Mouse (Mus musculus): Measurements from ENCODE around the gene Trpc4ap. TPM values are rescaled to one million over a fixed set of nuclear protein-coding genes. Genes with fewer than 3 reads are reported as not detected.
"Not testable (repeated sequence)": the region's sequence is repeated elsewhere in the genome, so short reads cannot be mapped to it uniquely, and the experiment has no call there.

The Trpc4ap gene
- polyA plus RNA-seq, 1 experiment from 2014 or later = 138 TPM

DNA sequence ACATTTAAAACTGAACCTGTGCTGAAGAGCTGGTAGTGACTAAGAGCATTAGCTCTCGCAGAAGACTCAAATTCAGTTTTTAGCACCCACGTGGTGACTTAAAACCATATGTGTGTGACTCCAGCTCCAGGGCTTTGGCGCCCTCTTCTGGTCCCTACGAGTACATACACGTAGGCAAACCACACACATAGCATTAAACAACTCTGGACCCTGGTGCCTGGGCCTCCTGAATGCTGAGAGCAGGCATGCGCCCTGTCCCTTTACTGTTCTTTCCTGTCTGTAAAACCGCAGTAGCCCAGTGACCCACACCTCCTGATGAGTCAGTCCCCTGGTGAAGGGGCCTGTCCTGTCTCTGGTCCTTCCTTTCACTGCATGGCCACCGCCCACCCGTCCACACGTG lies 67.5 kb downstream of the Trpc4ap start:
- WGBS = 49% methylated on average over 10 of the region's 10 CpGs
- Histone ChIP-seq H3K27ac (no peak overlapping the region), H3K36me3 (no peaks in the 10 kb centered on the region), H3K4me2 (no peak overlapping the region), H3K9ac (no peak overlapping the region), H3K27me3 (peaks cover 51% of the 10 kb centered on the region), H3K4me3 (replicated peaks) (no peak overlapping the region), H3K9me3 (replicated peaks) (no peaks in the 10 kb centered on the region), H3K4me1 (peaks cover 19% of the 10 kb centered on the region)
- no peak for ATAC-seq (replicated peaks; ENCODE audit: low FRiP score)

DNA sequence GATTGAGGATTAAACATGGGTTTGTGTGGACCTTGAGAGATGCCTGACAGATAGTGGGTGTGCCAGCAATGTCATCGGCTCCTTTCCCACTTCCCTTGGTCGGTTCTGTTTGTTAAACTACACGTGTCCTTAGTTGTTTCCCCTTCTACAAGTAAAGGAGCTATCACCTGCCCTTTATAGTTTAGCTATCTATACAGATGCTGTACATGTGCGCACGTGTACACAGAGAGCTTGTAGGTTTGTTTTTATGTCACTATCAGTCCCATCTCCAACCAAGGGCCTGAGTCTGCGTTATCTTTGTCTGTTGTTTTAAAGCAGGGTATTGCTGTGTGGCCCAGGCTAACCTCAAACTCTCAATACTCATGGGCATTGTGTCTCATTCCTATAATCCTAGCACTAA lies 68.2 kb downstream of the Trpc4ap start:
- no peaks in the 10 kb centered on the region for H3K9me3 ChIP-seq (replicated peaks)
- 79% methylated on average over 6 of the region's 6 CpGs for WGBS
- no peak overlapping the region for H3K9ac ChIP-seq
- H3K27ac ChIP-seq = no peak overlapping the region
- no peak overlapping the region for H3K4me3 ChIP-seq (replicated peaks)
- peaks cover 12% of the 10 kb centered on the region for H3K4me1 ChIP-seq
- peaks cover 44% of the 10 kb centered on the region for H3K27me3 ChIP-seq
- no peak overlapping the region for H3K4me2 ChIP-seq
- no peak for ATAC-seq (replicated peaks; ENCODE audit: low FRiP score)
- no peaks in the 10 kb centered on the region for H3K36me3 ChIP-seq

GRCm38 (mm10) chr2:155622606-155623005 lies 69.6 kb downstream of the Trpc4ap start:
- Histone ChIP-seq H3K4me2 (no peak overlapping the region), H3K27me3 (peaks cover 30% of the 10 kb centered on the region), H3K9ac (no peak overlapping the region), H3K9me3 (replicated peaks) (no peaks in the 10 kb centered on the region), H3K4me3 (replicated peaks) (no peak overlapping the region), H3K36me3 (no peaks in the 10 kb centered on the region), H3K27ac (no peak overlapping the region), H3K4me1 (peaks cover 7% of the 10 kb centered on the region; the same call in 1 of the 2 replicates)
- 24% methylated on average over 11 of the region's 11 CpGs for WGBS
- ATAC-seq (replicated peaks; ENCODE audit: low FRiP score) = no peak

- WGBS = 15% methylated on average over 8 of the region's 8 CpGs
Measured at GRCm38 (mm10) chr2:155619817-155620216, 72.4 kb downstream of the Trpc4ap start.

GRCm38 (mm10) chr2:155616971-155617370 lies 75.2 kb downstream of the Trpc4ap start:
- peaks cover 9% of the 10 kb centered on the region for H3K4me1 ChIP-seq
- 46% methylated on average over 6 of the region's 6 CpGs for WGBS
- no peak overlapping the region for H3K4me3 ChIP-seq (replicated peaks)
- H3K27ac ChIP-seq = no peak overlapping the region
- H3K4me2 ChIP-seq = no peak overlapping the region
- H3K9me3 ChIP-seq (replicated peaks) = no peaks in the 10 kb centered on the region
- H3K36me3 ChIP-seq = no peaks in the 10 kb centered on the region
- no peak overlapping the region for H3K9ac ChIP-seq
- H3K27me3 ChIP-seq = 0 out of 2 replicates have a peak, but pooled peaks cover 9% of the 10 kb centered on the region
- no peak for ATAC-seq (replicated peaks; ENCODE audit: low FRiP score)

More at GRCm38 (mm10) chr2:155619817-155620216, 72.4 kb downstream of the Trpc4ap start:
- Histone ChIP-seq H3K4me1 (no peaks in the 10 kb centered on the region), H3K9ac (no peak overlapping the region), H3K9me3 (replicated peaks) (no peaks in the 10 kb centered on the region), H3K4me2 (no peak overlapping the region), H3K27me3 (peaks cover 9% of the 10 kb centered on the region; the same call in 1 of the 2 replicates), H3K36me3 (no peaks in the 10 kb centered on the region), H3K4me3 (replicated peaks) (no peak overlapping the region), H3K27ac (no peak overlapping the region)
- ATAC-seq (replicated peaks; ENCODE audit: low FRiP score) = peak; percentile 63

- Histone ChIP-seq H3K27ac (no peak overlapping the region), H3K36me3 (no peaks in the 10 kb centered on the region), H3K9ac (no peak overlapping the region), H3K9me3 (replicated peaks) (no peaks in the 10 kb centered on the region), H3K27me3 (0 out of 2 replicates have a peak, but pooled peaks cover 6% of the 10 kb centered on the region), H3K4me1 (peaks cover 9% of the 10 kb centered on the region), H3K4me2 (peak overlapping the region; percentile 59), H3K4me3 (replicated peaks) (no peak overlapping the region)
- 66% methylated on average over 8 of the region's 8 CpGs for WGBS
- no peak for ATAC-seq (replicated peaks; ENCODE audit: low FRiP score)
Measured at GRCm38 (mm10) chr2:155613953-155614352, 78.2 kb downstream of the Trpc4ap start.

- no peak overlapping the region for H3K27ac ChIP-seq
- H3K4me2 ChIP-seq = peak overlapping the region; percentile 59
- H3K27me3 ChIP-seq = 0 out of 2 replicates have a peak, but pooled peaks cover 6% of the 10 kb centered on the region
- H3K4me3 ChIP-seq (replicated peaks) = peak overlapping the region; percentile 36
- peak; percentile 98 for ATAC-seq (replicated peaks; ENCODE audit: low FRiP score)
- no peak overlapping the region for H3K9ac ChIP-seq
- WGBS = 6% methylated on average over 20 of the region's 20 CpGs
- H3K36me3 ChIP-seq = no peaks in the 10 kb centered on the region
- peaks cover 9% of the 10 kb centered on the region for H3K4me1 ChIP-seq
- H3K9me3 ChIP-seq (replicated peaks) = no peaks in the 10 kb centered on the region
Measured at GRCm38 (mm10) chr2:155613326-155613755, 78.8 kb downstream of the Trpc4ap start.

GRCm38 (mm10) chr2:155611834-155612550 lies 80.2 kb downstream of the Trpc4ap start:
- Histone ChIP-seq H3K9ac (no peak overlapping the region), H3K36me3 (no peaks in the 10 kb centered on the region), H3K4me3 (replicated peaks) (no peak overlapping the region), H3K9me3 (replicated peaks) (no peaks in the 10 kb centered on the region), H3K4me2 (no peak overlapping the region), H3K27me3 (0 out of 2 replicates have a peak, but pooled peaks cover 6% of the 10 kb centered on the region), H3K4me1 (peaks cover 9% of the 10 kb centered on the region), H3K27ac (no peak overlapping the region)
- WGBS = 84% methylated on average over 9 of the region's 9 CpGs
- no peak for ATAC-seq (replicated peaks; ENCODE audit: low FRiP score)

GRCm38 (mm10) chr2:155610978-155611377 lies 81.2 kb downstream of the Trpc4ap start, which contains the start of gene Myh7b:
Gene Myh7b, plus strand, starts transcription at chr2:155611212.
- no peak within 1 kb of the TSS for H3K4me3 ChIP-seq (replicated peaks)
- no peaks in the 10 kb centered on the region for H3K9me3 ChIP-seq (replicated peaks)
- H3K27me3 ChIP-seq = 0 out of 2 replicates have a peak, but pooled peaks cover 6% of the 10 kb centered on the region
- no peak within 1 kb of the TSS for H3K4me2 ChIP-seq
- H3K4me1 ChIP-seq = peaks cover 9% of the 10 kb centered on the region
- ATAC-seq (replicated peaks; ENCODE audit: low FRiP score) = no peak
- H3K9ac ChIP-seq = no peak within 1 kb of the TSS
- no peak within 1 kb of the TSS for H3K27ac ChIP-seq
- no peaks in the 10 kb centered on the region for H3K36me3 ChIP-seq
- WGBS = 32% methylated on average over 4 of the region's 4 CpGs

GRCm38 (mm10) chr2:155606360-155606759 lies 85.8 kb downstream of the Trpc4ap start:
- Histone ChIP-seq H3K9me3 (replicated peaks) (no peaks in the 10 kb centered on the region), H3K36me3 (no peaks in the 10 kb centered on the region), H3K27ac (no peak overlapping the region), H3K4me1 (peaks cover 11% of the 10 kb centered on the region), H3K27me3 (no peaks in the 10 kb centered on the region), H3K4me2 (no peak overlapping the region), H3K4me3 (replicated peaks) (no peak overlapping the region), H3K9ac (no peak overlapping the region)
- no peak for ATAC-seq (replicated peaks; ENCODE audit: low FRiP score)
- 95% methylated on average over 4 of the region's 4 CpGs for WGBS

GRCm38 (mm10) chr2:155605236-155605589 lies 87.0 kb downstream of the Trpc4ap start:
- not testable (repeated sequence) for H3K9me3 ChIP-seq (replicated peaks); H3K27ac ChIP-seq; H3K36me3 ChIP-seq; H3K4me2 ChIP-seq; H3K27me3 ChIP-seq; H3K9ac ChIP-seq; ATAC-seq (replicated peaks; ENCODE audit: low FRiP score); H3K4me3 ChIP-seq (replicated peaks)
- H3K4me1 ChIP-seq = peaks cover 11% of the 10 kb centered on the region
- WGBS = 59% methylated on average over 4 of the region's 4 CpGs

DNA sequence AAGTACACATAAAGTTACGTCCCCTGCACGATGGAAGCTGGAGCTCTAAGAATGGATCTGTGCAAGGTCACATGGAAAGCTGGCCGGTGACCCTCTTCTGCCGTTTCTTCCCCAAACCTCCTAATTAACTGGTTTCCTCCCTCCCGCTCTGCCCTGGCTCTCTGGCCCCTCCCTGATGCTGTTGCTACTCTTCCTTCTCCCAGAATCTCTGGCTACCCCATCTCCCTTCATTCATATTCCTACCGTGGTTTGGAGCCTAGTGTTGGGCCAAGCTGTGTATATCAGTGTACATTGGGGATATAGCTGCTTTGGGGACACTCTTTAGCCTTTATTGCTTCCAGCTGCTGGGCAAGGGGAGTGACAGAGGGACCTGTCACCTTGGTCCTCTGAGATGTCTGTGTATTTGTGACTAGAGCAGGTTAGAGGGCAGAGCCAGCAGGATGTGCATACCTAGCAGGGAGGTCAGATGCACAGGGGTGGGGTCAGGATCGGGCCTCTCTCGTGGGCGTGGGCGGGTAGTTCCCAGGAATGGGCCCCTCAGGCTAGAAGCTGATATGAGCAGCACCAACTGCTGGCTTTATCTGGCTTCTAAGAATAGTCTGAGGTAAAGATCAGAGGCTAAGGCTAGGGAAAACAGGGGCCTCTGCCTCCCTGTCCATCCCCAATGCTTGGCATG lies 87.5 kb downstream of the Trpc4ap start:
- no peaks in the 10 kb centered on the region for H3K27me3 ChIP-seq
- peaks cover 11% of the 10 kb centered on the region for H3K4me1 ChIP-seq
- peak; percentile 82 for ATAC-seq (replicated peaks; ENCODE audit: low FRiP score)
- H3K9ac ChIP-seq = no peak overlapping the region
- H3K4me3 ChIP-seq (replicated peaks) = no peak overlapping the region
- no peaks in the 10 kb centered on the region for H3K9me3 ChIP-seq (replicated peaks)
- WGBS = 17% methylated on average over 10 of the region's 10 CpGs
- H3K4me2 ChIP-seq = no peak overlapping the region
- no peaks in the 10 kb centered on the region for H3K36me3 ChIP-seq
- H3K27ac ChIP-seq = no peak overlapping the region

All from kidney, embryonic 15.5 days (tissue).